31 mouse cellular contexts compared by ENCODE assay signal in the genomic region with DNA sequence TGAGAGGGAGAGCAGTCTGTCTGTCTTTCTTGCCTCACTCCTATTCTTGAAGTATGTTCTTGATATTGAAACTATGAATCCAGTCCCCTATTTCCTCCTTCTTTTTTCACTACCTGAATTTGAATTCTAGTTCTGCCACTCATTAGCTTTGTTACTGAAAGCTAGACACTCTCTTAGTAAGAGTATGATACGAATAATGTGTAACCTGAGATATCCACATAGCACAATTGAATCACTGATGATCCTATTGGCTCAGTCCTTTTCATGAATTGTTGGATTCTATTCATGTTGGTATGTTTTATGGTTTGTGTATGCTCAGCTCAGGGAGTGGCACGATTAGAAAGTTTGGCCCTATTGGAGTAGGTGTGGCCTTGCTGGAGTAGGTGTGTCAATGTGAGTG. TPM values are rescaled to one million over a fixed set of nuclear protein-coding genes. Genes with fewer than 3 reads are reported as not detected.
A peak's percentile ranks its signal among the peaks of the same experiment; 100 is the strongest.
DNase-seq lines count a peak whose midpoint lies in the region; ATAC-seq and TF ChIP-seq lines count a peak whose summit lies in the region.
"Had no signal": no experiment of that assay in that cellular context is flagged by ENCODE, and none has a peak within 500 bp of the region (broad histone marks: within the 10 kb centered on the region; RNA-seq: fewer than 3 reads in every experiment).

No protein-coding gene starts in this region.

- WGBS in hindbrain, embryonic 15.5 days = 84% methylated on average over 2 of the region's 2 CpGs
- WGBS in hindbrain, embryonic 14.5 days = 86% methylated on average over 2 of the region's 2 CpGs
- 81% methylated on average over 2 of the region's 2 CpGs for WGBS in midbrain, embryonic 13.5 days
- 82% methylated on average over 2 of the region's 2 CpGs for WGBS in forebrain, postnatal 0 days

- H3K4me3 ChIP-seq in hindbrain, embryonic 15.5 days = no peak overlapping the region
- H3K4me3 ChIP-seq in hindbrain, embryonic 14.5 days (replicated peaks; ENCODE audit: low read length) = no peak overlapping the region
- no peak overlapping the region for H3K4me3 ChIP-seq in midbrain, embryonic 13.5 days (replicated peaks)
- no peak overlapping the region for H3K4me3 ChIP-seq in forebrain, postnatal 0 days (ENCODE audit: low read depth, low read length)

- H3K27me3 ChIP-seq in hindbrain, embryonic 15.5 days = no peaks in the 10 kb centered on the region
- no peaks in the 10 kb centered on the region for H3K27me3 ChIP-seq in hindbrain, embryonic 14.5 days (ENCODE audit: control insufficient read depth, insufficient read depth, low read length)
- no peaks in the 10 kb centered on the region for H3K27me3 ChIP-seq in splenic B cell, adult 2 months (ENCODE audit: control insufficient read depth, insufficient read depth, low read length, poor library complexity, severe bottlenecking)
- H3K27me3 ChIP-seq in midbrain, embryonic 13.5 days = no peaks in the 10 kb centered on the region
- no peaks in the 10 kb centered on the region for H3K27me3 ChIP-seq in forebrain, postnatal 0 days (ENCODE audit: insufficient read depth, low read length)
- H3K27me3 ChIP-seq: CH12.LX; embryonic facial prominence, embryonic 12.5 days; lung, embryonic 15.5 days; megakaryocyte, embryonic 14.5 days had no signal

- no peaks in the 10 kb centered on the region for H3K9me3 ChIP-seq in hindbrain, embryonic 15.5 days
- no peaks in the 10 kb centered on the region for H3K9me3 ChIP-seq in hindbrain, embryonic 14.5 days (ENCODE audit: control insufficient read depth, low read length)
- no peaks in the 10 kb centered on the region for H3K9me3 ChIP-seq in midbrain, embryonic 13.5 days
- H3K9me3 ChIP-seq in forebrain, postnatal 0 days (ENCODE audit: low read length) = no peaks in the 10 kb centered on the region
- H3K9me3 ChIP-seq: embryonic facial prominence, embryonic 12.5 days; G1E; lung, embryonic 15.5 days; megakaryocyte, embryonic 14.5 days had no signal

- H3K4me1 ChIP-seq in hindbrain, embryonic 15.5 days (replicated peaks) = peaks cover 12% of the 10 kb centered on the region
- H3K4me1 ChIP-seq in hindbrain, embryonic 14.5 days (replicated peaks; ENCODE audit: control insufficient read depth, insufficient read depth, low read length) = peaks cover 8% of the 10 kb centered on the region
- peaks cover 16% of the 10 kb centered on the region for H3K4me1 ChIP-seq in midbrain, embryonic 13.5 days (replicated peaks)
- H3K4me1 ChIP-seq in forebrain, postnatal 0 days (ENCODE audit: insufficient read depth) = no peaks in the 10 kb centered on the region

- 0 out of 2 replicates have a peak overlapping the region, but pooled peaks have one; percentile 9 for H3K4me2 ChIP-seq in hindbrain, embryonic 15.5 days
- H3K4me2 ChIP-seq in hindbrain, embryonic 14.5 days (replicated peaks) = no peak overlapping the region
- H3K4me2 ChIP-seq in midbrain, embryonic 13.5 days (replicated peaks) = no peak overlapping the region
- H3K4me2 ChIP-seq in forebrain, postnatal 0 days (ENCODE audit: low read depth) = no peak overlapping the region

- ATAC-seq in hindbrain, embryonic 15.5 days (ENCODE audit: low FRiP score, low read depth) = no peak
- ATAC-seq in hindbrain, embryonic 14.5 days (ENCODE audit: low FRiP score) = no peak
- ATAC-seq in midbrain, embryonic 13.5 days = no peak
- ATAC-seq in forebrain, postnatal 0 days = no peak
- ATAC-seq: midbrain, embryonic 16.5 days had no signal

- H3K27ac ChIP-seq in hindbrain, embryonic 15.5 days (replicated peaks) = no peak overlapping the region
- H3K27ac ChIP-seq in hindbrain, embryonic 14.5 days = no peak overlapping the region
- no peak overlapping the region for H3K27ac ChIP-seq in midbrain, embryonic 13.5 days
- no peak overlapping the region for H3K27ac ChIP-seq in forebrain, postnatal 0 days (ENCODE audit: low read depth, low read length)
- H3K27ac ChIP-seq: embryonic facial prominence, embryonic 12.5 days; left cerebral cortex, adult 2 months; liver, embryonic 14.5 days; lung, embryonic 15.5 days had no signal

- H3K9ac ChIP-seq in hindbrain, embryonic 15.5 days = no peak overlapping the region
- no peak overlapping the region for H3K9ac ChIP-seq in hindbrain, embryonic 14.5 days
- no peak overlapping the region for H3K9ac ChIP-seq in midbrain, embryonic 13.5 days (replicated peaks)
- no peak overlapping the region for H3K9ac ChIP-seq in forebrain, postnatal 0 days
- H3K9ac ChIP-seq: liver, embryonic 14.5 days had no signal

- no peak for DNase-seq in hindbrain, embryonic 14.5 days (ENCODE audit: low spot score)
- DNase-seq in A20 (ENCODE audit: low read depth, low spot score) (peak; percentile 55), NIH3T3 (ENCODE audit: low read depth) (peak; percentile 22)
- peak; percentile 41 for DNase-seq in splenic B cell, adult 2 months (ENCODE audit: low read depth, low spot score)
- DNase-seq in forebrain, postnatal 0 days = no peak
- DNase-seq: adrenal gland, adult 2 months; cerebellum, adult 11 months; heart, postnatal 10 days; kidney, adult 2 months; lung, postnatal 36 days; thymus, postnatal 14 days had no signal

- no peak for TF ChIP-seq CTCF in forebrain, postnatal 0 days (IDR thresholded peaks at IDR 0.05; ENCODE audit: low read depth)

- H3K36me3 ChIP-seq in hindbrain, embryonic 15.5 days = no peaks in the 10 kb centered on the region
- H3K36me3 ChIP-seq in hindbrain, embryonic 14.5 days (replicated peaks; ENCODE audit: control insufficient read depth, insufficient read depth) = no peaks in the 10 kb centered on the region
- H3K36me3 ChIP-seq in splenic B cell, adult 2 months (ENCODE audit: control insufficient read depth, insufficient read depth, low read length, poor library complexity, severe bottlenecking) = no peaks in the 10 kb centered on the region
- H3K36me3 ChIP-seq in midbrain, embryonic 13.5 days = no peaks in the 10 kb centered on the region
- H3K36me3 ChIP-seq in forebrain, postnatal 0 days (ENCODE audit: insufficient read depth) = no peaks in the 10 kb centered on the region
- H3K36me3 ChIP-seq: embryonic facial prominence, embryonic 12.5 days; lung, embryonic 15.5 days had no signal

RNA-seq across cellular contexts. Expression of gene Zfyve16, which starts 1.5 kb away (rescaled TPM):
- polyA plus RNA-seq in hindbrain, embryonic 15.5 days (2015; fragmentation: Nextera tagmentation; extraction: Ambion mirVana) = 9.0 and 9.2 TPM in 2 replicates
- polyA plus RNA-seq in hindbrain, embryonic 14.5 days (2014; fragmentation: Nextera tagmentation; extraction: Ambion mirVana) = 13.1 and 13.7 TPM in 2 replicates
- polyA plus RNA-seq in midbrain, embryonic 13.5 days (2015; fragmentation: Nextera tagmentation; extraction: Ambion mirVana) = 11.3 and 12.3 TPM in 2 replicates
- 19.1 and 23.2 TPM in 2 replicates for total RNA-seq in forebrain, postnatal 0 days (2014; rRNA removed)
- polyA plus RNA-seq in forebrain, postnatal 0 days (2015; fragmentation: Nextera tagmentation; extraction: Ambion mirVana) = 2.5 and 4.0 TPM in 2 replicates

RNA-seq across cellular contexts. Expression of gene Spz1, which starts 43.8 kb away (rescaled TPM):
- polyA plus RNA-seq in hindbrain, embryonic 15.5 days (2015; fragmentation: Nextera tagmentation; extraction: Ambion mirVana) = not detected in 2 replicates
- polyA plus RNA-seq in hindbrain, embryonic 14.5 days (2014; fragmentation: Nextera tagmentation; extraction: Ambion mirVana) = not detected in 2 replicates
- polyA plus RNA-seq in midbrain, embryonic 13.5 days (2015; fragmentation: Nextera tagmentation; extraction: Ambion mirVana) = not detected in 2 replicates
- not detected in 2 replicates for total RNA-seq in forebrain, postnatal 0 days (2014; rRNA removed)
- polyA plus RNA-seq in forebrain, postnatal 0 days (2015; fragmentation: Nextera tagmentation; extraction: Ambion mirVana) = not detected in 2 replicates
- total RNA-seq: adrenal gland, adult 2 months; adrenal gland, postnatal 4 days; CH12.LX; gastrocnemius, adult 18-20 months; heart, postnatal 10 days; layer of hippocampus, postnatal 10 days; left cerebral cortex, adult 2 months; left cerebral cortex, postnatal 36 days; neutrophil, adult 5-6 weeks had no signal
- polyA plus RNA-seq: adrenal gland, adult 2 months; embryonic facial prominence, embryonic 12.5 days; forebrain, embryonic 11.5 days; G1E; heart, embryonic 11.5 days; hindbrain, embryonic 11.5 days; kidney, postnatal 0 days; limb, embryonic 14.5 days; liver, embryonic 14.5 days; lung, embryonic 15.5 days; midbrain, embryonic 16.5 days had no signal

RNA-seq across cellular contexts. Expression of gene Fam151b, which starts 48.4 kb away (rescaled TPM):
- 0.18 and 0.21 TPM in 2 replicates for polyA plus RNA-seq in hindbrain, embryonic 15.5 days (2015; fragmentation: Nextera tagmentation; extraction: Ambion mirVana)
- not detected in 2 replicates for polyA plus RNA-seq in hindbrain, embryonic 14.5 days (2014; fragmentation: Nextera tagmentation; extraction: Ambion mirVana)
- 0.17 and 0.22 TPM in 2 replicates for polyA plus RNA-seq in midbrain, embryonic 13.5 days (2015; fragmentation: Nextera tagmentation; extraction: Ambion mirVana)
- total RNA-seq in forebrain, postnatal 0 days (2014; rRNA removed) = 7.9 and 9.9 TPM in 2 replicates
- 0.19 TPM in 1 of 2 replicates, not detected in the other for polyA plus RNA-seq in forebrain, postnatal 0 days (2015; fragmentation: Nextera tagmentation; extraction: Ambion mirVana)
- polyA plus RNA-seq: embryonic facial prominence, embryonic 12.5 days; forebrain, embryonic 11.5 days; G1E; heart, embryonic 11.5 days had no signal

Comparison
In these comparisons a context has a peak if more than half of its experiments do, and no peak if none do; other contexts are left out.
1. DNase-seq: peak in A20 (single experiment), NIH3T3 (single experiment) and splenic B cell, adult 2 months (single experiment); none in hindbrain, embryonic 14.5 days (single experiment) and forebrain, postnatal 0 days (single experiment).